Mouse (Mus musculus): ENCODE results near the gene Myom1. TPM values are rescaled to one million over a fixed set of nuclear protein-coding genes. Genes with fewer than 3 reads are reported as not detected.
A peak's percentile ranks its signal among the peaks of the same experiment; 100 is the strongest.

Myom1 gene
- total RNA-seq, 1 experiment from 2014 or later, result 1.8 TPM

GRCm38 (mm10) chr17:71065127-71065526 lies 62.7 kb downstream of the Myom1 start:
- no peak for ATAC-seq (replicated peaks in 1 of 2; ENCODE audit: insufficient read depth in 1 of 2, low FRiP score in 2 of 2, low TSS enrichment in 1 of 2, low read depth in 1 of 2, poor library complexity in 2 of 2, severe bottlenecking in 2 of 2)

GRCm38 (mm10) chr17:71069176-71069575 lies 66.7 kb downstream of the Myom1 start:
- ATAC-seq (replicated peaks in 1 of 2; ENCODE audit: insufficient read depth in 1 of 2, low FRiP score in 2 of 2, low TSS enrichment in 1 of 2, low read depth in 1 of 2, poor library complexity in 2 of 2, severe bottlenecking in 2 of 2), result no peak

- no peak for ATAC-seq (replicated peaks in 1 of 2; ENCODE audit: insufficient read depth in 1 of 2, low FRiP score in 2 of 2, low TSS enrichment in 1 of 2, low read depth in 1 of 2, poor library complexity in 2 of 2, severe bottlenecking in 2 of 2)
Observed at GRCm38 (mm10) chr17:71071958-71072357, 69.5 kb downstream of the Myom1 start.

GRCm38 (mm10) chr17:71074386-71074785 lies 72.0 kb downstream of the Myom1 start:
- no peak for ATAC-seq (replicated peaks in 1 of 2; ENCODE audit: insufficient read depth in 1 of 2, low FRiP score in 2 of 2, low TSS enrichment in 1 of 2, low read depth in 1 of 2, poor library complexity in 2 of 2, severe bottlenecking in 2 of 2)

GRCm38 (mm10) chr17:71081986-71082385 lies 79.6 kb downstream of the Myom1 start:
- no peak for ATAC-seq (replicated peaks in 1 of 2; ENCODE audit: insufficient read depth in 1 of 2, low FRiP score in 2 of 2, low TSS enrichment in 1 of 2, low read depth in 1 of 2, poor library complexity in 2 of 2, severe bottlenecking in 2 of 2)

- peak in 1 of 2 experiments; percentile 19; a peak in 1 of 4 replicates for ATAC-seq (replicated peaks in 1 of 2; ENCODE audit: insufficient read depth in 1 of 2, low FRiP score in 2 of 2, low TSS enrichment in 1 of 2, low read depth in 1 of 2, poor library complexity in 2 of 2, severe bottlenecking in 2 of 2)
Observed at GRCm38 (mm10) chr17:71086969-71087368, 84.5 kb downstream of the Myom1 start.

GRCm38 (mm10) chr17:71087396-71088153 lies 85.1 kb downstream of the Myom1 start:
- ATAC-seq (replicated peaks in 1 of 2; ENCODE audit: insufficient read depth in 1 of 2, low FRiP score in 2 of 2, low TSS enrichment in 1 of 2, low read depth in 1 of 2, poor library complexity in 2 of 2, severe bottlenecking in 2 of 2), result peak; percentile 25 to 46; a peak in 1 of 4 replicates

- ATAC-seq (replicated peaks in 1 of 2; ENCODE audit: insufficient read depth in 1 of 2, low FRiP score in 2 of 2, low TSS enrichment in 1 of 2, low read depth in 1 of 2, poor library complexity in 2 of 2, severe bottlenecking in 2 of 2), result no peak
Observed at GRCm38 (mm10) chr17:71088154-71088521, 85.7 kb downstream of the Myom1 start.

- peak; percentile 22 to 30; a peak in 1 of 4 replicates for ATAC-seq (replicated peaks in 1 of 2; ENCODE audit: insufficient read depth in 1 of 2, low FRiP score in 2 of 2, low TSS enrichment in 1 of 2, low read depth in 1 of 2, poor library complexity in 2 of 2, severe bottlenecking in 2 of 2)
Observed at GRCm38 (mm10) chr17:71088991-71089434, 86.6 kb downstream of the Myom1 start.

- ATAC-seq (replicated peaks in 1 of 2; ENCODE audit: insufficient read depth in 1 of 2, low FRiP score in 2 of 2, low TSS enrichment in 1 of 2, low read depth in 1 of 2, poor library complexity in 2 of 2, severe bottlenecking in 2 of 2), result no peak
Observed at GRCm38 (mm10) chr17:71089781-71090480, 87.5 kb downstream of the Myom1 start.

- no peak for ATAC-seq (replicated peaks in 1 of 2; ENCODE audit: insufficient read depth in 1 of 2, low FRiP score in 2 of 2, low TSS enrichment in 1 of 2, low read depth in 1 of 2, poor library complexity in 2 of 2, severe bottlenecking in 2 of 2)
Observed at GRCm38 (mm10) chr17:71091024-71091423, 88.6 kb downstream of the Myom1 start.

GRCm38 (mm10) chr17:71092341-71092740 lies 89.9 kb downstream of the Myom1 start:
- ATAC-seq (replicated peaks in 1 of 2; ENCODE audit: insufficient read depth in 1 of 2, low FRiP score in 2 of 2, low TSS enrichment in 1 of 2, low read depth in 1 of 2, poor library complexity in 2 of 2, severe bottlenecking in 2 of 2), result no peak

- peak in 1 of 2 experiments; percentile 40; a peak in 1 of 4 replicates for ATAC-seq (replicated peaks in 1 of 2; ENCODE audit: insufficient read depth in 1 of 2, low FRiP score in 2 of 2, low TSS enrichment in 1 of 2, low read depth in 1 of 2, poor library complexity in 2 of 2, severe bottlenecking in 2 of 2)
Observed at GRCm38 (mm10) chr17:71093793-71094192, 91.4 kb downstream of the Myom1 start.

GRCm38 (mm10) chr17:71094438-71094837 lies 92.0 kb downstream of the Myom1 start:
- no peak for ATAC-seq (replicated peaks in 1 of 2; ENCODE audit: insufficient read depth in 1 of 2, low FRiP score in 2 of 2, low TSS enrichment in 1 of 2, low read depth in 1 of 2, poor library complexity in 2 of 2, severe bottlenecking in 2 of 2)

GRCm38 (mm10) chr17:71096557-71097208 lies 94.2 kb downstream of the Myom1 start:
- no peak for ATAC-seq (replicated peaks in 1 of 2; ENCODE audit: insufficient read depth in 1 of 2, low FRiP score in 2 of 2, low TSS enrichment in 1 of 2, low read depth in 1 of 2, poor library complexity in 2 of 2, severe bottlenecking in 2 of 2)

- no peak for ATAC-seq (replicated peaks in 1 of 2; ENCODE audit: insufficient read depth in 1 of 2, low FRiP score in 2 of 2, low TSS enrichment in 1 of 2, low read depth in 1 of 2, poor library complexity in 2 of 2, severe bottlenecking in 2 of 2)
Observed at GRCm38 (mm10) chr17:71097209-71097597, 94.8 kb downstream of the Myom1 start.

GRCm38 (mm10) chr17:71098606-71099005 lies 96.2 kb downstream of the Myom1 start:
- ATAC-seq (replicated peaks in 1 of 2; ENCODE audit: insufficient read depth in 1 of 2, low FRiP score in 2 of 2, low TSS enrichment in 1 of 2, low read depth in 1 of 2, poor library complexity in 2 of 2, severe bottlenecking in 2 of 2), result no peak
